Mouse (Mus musculus): Measurements from ENCODE around the gene Cks1b. TPM values are rescaled to one million over a fixed set of nuclear protein-coding genes. Genes with fewer than 3 reads are reported as not detected.

Cks1b gene
- polyA plus RNA-seq (2012): 6.9 and 7.4 TPM in 2 replicates

GRCm38 (mm10) chr3:89418170-89418860 is at the start of gene Cks1b, which contains the start of gene Shc1:
Gene Cks1b, minus strand, starts transcription at chr3:89418383.
Gene Shc1, plus strand, starts transcription at chr3:89418443.
- H3K4me1 ChIP-seq (ENCODE audit: control insufficient read depth): peaks cover 59% of the 10 kb centered on the region
- TF ChIP-seq GATA1 (IDR thresholded peaks at IDR 0.05; ENCODE audit: low read length): no peak
- TF ChIP-seq TAL1 (IDR thresholded peaks at IDR 0.05; ENCODE audit: low read length): no peak
- peak within 1 kb of the TSS; percentile 96 for H3K4me3 ChIP-seq (replicated peaks)
- H3K27me3 ChIP-seq (ENCODE audit: control insufficient read depth): no peaks in the 10 kb centered on the region
- peaks cover 3% of the 10 kb centered on the region for H3K9me3 ChIP-seq (ENCODE audit: control insufficient read depth, low read length)
- H3K36me3 ChIP-seq (ENCODE audit: control insufficient read depth): peaks cover 58% of the 10 kb centered on the region

- TF ChIP-seq TAL1 (IDR thresholded peaks at IDR 0.05; ENCODE audit: low read length) (no peak), GATA1 (IDR thresholded peaks at IDR 0.05; ENCODE audit: low read length) (no peak)
- Histone ChIP-seq H3K4me1 (ENCODE audit: control insufficient read depth) (peaks cover 46% of the 10 kb centered on the region), H3K4me3 (replicated peaks) (peak overlapping the region; percentile 69), H3K9me3 (ENCODE audit: control insufficient read depth, low read length) (no peaks in the 10 kb centered on the region), H3K36me3 (ENCODE audit: control insufficient read depth) (peaks cover 20% of the 10 kb centered on the region), H3K27me3 (ENCODE audit: control insufficient read depth) (no peaks in the 10 kb centered on the region)
Observed at GRCm38 (mm10) chr3:89458965-89459807, 41.0 kb upstream of the Cks1b start.

- Histone ChIP-seq H3K27me3 (ENCODE audit: control insufficient read depth) (no peaks in the 10 kb centered on the region), H3K9me3 (ENCODE audit: control insufficient read depth, low read length) (no peaks in the 10 kb centered on the region), H3K4me3 (replicated peaks) (peak overlapping the region; percentile 69), H3K4me1 (ENCODE audit: control insufficient read depth) (peaks cover 46% of the 10 kb centered on the region), H3K36me3 (ENCODE audit: control insufficient read depth) (peaks cover 15% of the 10 kb centered on the region)
- TF ChIP-seq TAL1 (IDR thresholded peaks at IDR 0.05; ENCODE audit: low read length): no peak
- no peak for TF ChIP-seq GATA1 (IDR thresholded peaks at IDR 0.05; ENCODE audit: low read length)
Observed at GRCm38 (mm10) chr3:89458372-89458964, 40.3 kb upstream of the Cks1b start.

GRCm38 (mm10) chr3:89456726-89457665 is 38.8 kb upstream of the Cks1b start:
- TF ChIP-seq TAL1 (IDR thresholded peaks at IDR 0.05; ENCODE audit: low read length): no peak
- no peak for TF ChIP-seq GATA1 (IDR thresholded peaks at IDR 0.05; ENCODE audit: low read length)
- Histone ChIP-seq H3K9me3 (ENCODE audit: control insufficient read depth, low read length) (no peaks in the 10 kb centered on the region), H3K4me1 (ENCODE audit: control insufficient read depth) (peaks cover 46% of the 10 kb centered on the region), H3K4me3 (replicated peaks) (no peak overlapping the region), H3K27me3 (ENCODE audit: control insufficient read depth) (no peaks in the 10 kb centered on the region), H3K36me3 (ENCODE audit: control insufficient read depth) (peaks cover 7% of the 10 kb centered on the region)

GRCm38 (mm10) chr3:89455786-89456285 is 37.7 kb upstream of the Cks1b start:
- H3K4me3 ChIP-seq (replicated peaks): no peak overlapping the region
- H3K4me1 ChIP-seq (ENCODE audit: control insufficient read depth): peaks cover 54% of the 10 kb centered on the region
- H3K27me3 ChIP-seq (ENCODE audit: control insufficient read depth): no peaks in the 10 kb centered on the region
- no peak for TF ChIP-seq TAL1 (IDR thresholded peaks at IDR 0.05; ENCODE audit: low read length)
- TF ChIP-seq GATA1 (IDR thresholded peaks at IDR 0.05; ENCODE audit: low read length): no peak
- no peaks in the 10 kb centered on the region for H3K9me3 ChIP-seq (ENCODE audit: control insufficient read depth, low read length)
- H3K36me3 ChIP-seq (ENCODE audit: control insufficient read depth): peaks cover 2% of the 10 kb centered on the region

GRCm38 (mm10) chr3:89454401-89455177 is 36.4 kb upstream of the Cks1b start, which contains the start of gene Pmvk:
Gene Pmvk, plus strand, starts transcription at chr3:89454541.
- no peaks in the 10 kb centered on the region for H3K27me3 ChIP-seq (ENCODE audit: control insufficient read depth)
- no peaks in the 10 kb centered on the region for H3K9me3 ChIP-seq (ENCODE audit: control insufficient read depth, low read length)
- peaks cover 55% of the 10 kb centered on the region for H3K4me1 ChIP-seq (ENCODE audit: control insufficient read depth)
- no peak within 1 kb of the TSS for H3K4me3 ChIP-seq (replicated peaks)
- no peaks in the 10 kb centered on the region for H3K36me3 ChIP-seq (ENCODE audit: control insufficient read depth)
- TF ChIP-seq TAL1 (IDR thresholded peaks at IDR 0.05; ENCODE audit: low read length): no peak
- no peak for TF ChIP-seq GATA1 (IDR thresholded peaks at IDR 0.05; ENCODE audit: low read length)

GRCm38 (mm10) chr3:89451916-89452315 is 33.7 kb upstream of the Cks1b start:
- Histone ChIP-seq H3K4me1 (ENCODE audit: control insufficient read depth) (peaks cover 44% of the 10 kb centered on the region), H3K9me3 (ENCODE audit: control insufficient read depth, low read length) (no peaks in the 10 kb centered on the region), H3K36me3 (ENCODE audit: control insufficient read depth) (no peaks in the 10 kb centered on the region), H3K27me3 (ENCODE audit: control insufficient read depth) (no peaks in the 10 kb centered on the region), H3K4me3 (replicated peaks) (no peak overlapping the region)
- TF ChIP-seq GATA1 (IDR thresholded peaks at IDR 0.05; ENCODE audit: low read length) (no peak), TAL1 (IDR thresholded peaks at IDR 0.05; ENCODE audit: low read length) (no peak)

All from erythroblast, embryonic 14.5 days (primary cell).